Mouse (Mus musculus): ENCODE results near the gene Obox6.

DNA sequence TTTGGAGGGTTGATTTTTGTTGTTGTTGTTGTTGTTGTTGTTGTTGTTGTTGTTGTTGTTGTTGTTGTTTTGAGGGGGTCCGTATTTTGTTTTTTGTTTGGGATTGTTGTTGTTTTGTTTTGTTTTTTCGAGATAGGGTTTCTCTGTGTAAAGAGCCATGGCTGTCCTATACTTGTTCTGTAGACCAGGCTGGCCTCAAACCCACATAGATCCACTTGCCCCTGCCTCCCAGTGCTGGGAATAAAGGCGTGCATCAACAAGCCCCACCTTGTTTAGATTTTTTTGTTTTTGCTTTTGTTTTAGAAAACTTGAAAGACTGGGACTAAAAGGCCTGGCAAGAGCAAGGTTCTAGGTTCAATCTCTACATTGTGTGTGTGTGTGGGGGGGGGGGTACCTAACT lies 42.4 kb upstream of the Obox6 start:
- no peak for TF ChIP-seq CTCF (IDR thresholded peaks at IDR 0.05; ENCODE audit: low read depth, low read length)
- TF ChIP-seq TAL1 (conservative IDR thresholded peaks at IDR 0.05; ENCODE audit: low read depth, low read length), result no peak
- TF ChIP-seq GATA1 (IDR thresholded peaks at IDR 0.05; ENCODE audit: borderline replicate concordance, low read length), result no peak

All from G1E (cell line).